Mouse (Mus musculus): ENCODE measurements around the gene Rasl11a.
"Not testable (repeated sequence)": the region's sequence is repeated elsewhere in the genome, so short reads cannot be mapped to it uniquely, and the experiment has no call there.

Gene Rasl11a

DNA sequence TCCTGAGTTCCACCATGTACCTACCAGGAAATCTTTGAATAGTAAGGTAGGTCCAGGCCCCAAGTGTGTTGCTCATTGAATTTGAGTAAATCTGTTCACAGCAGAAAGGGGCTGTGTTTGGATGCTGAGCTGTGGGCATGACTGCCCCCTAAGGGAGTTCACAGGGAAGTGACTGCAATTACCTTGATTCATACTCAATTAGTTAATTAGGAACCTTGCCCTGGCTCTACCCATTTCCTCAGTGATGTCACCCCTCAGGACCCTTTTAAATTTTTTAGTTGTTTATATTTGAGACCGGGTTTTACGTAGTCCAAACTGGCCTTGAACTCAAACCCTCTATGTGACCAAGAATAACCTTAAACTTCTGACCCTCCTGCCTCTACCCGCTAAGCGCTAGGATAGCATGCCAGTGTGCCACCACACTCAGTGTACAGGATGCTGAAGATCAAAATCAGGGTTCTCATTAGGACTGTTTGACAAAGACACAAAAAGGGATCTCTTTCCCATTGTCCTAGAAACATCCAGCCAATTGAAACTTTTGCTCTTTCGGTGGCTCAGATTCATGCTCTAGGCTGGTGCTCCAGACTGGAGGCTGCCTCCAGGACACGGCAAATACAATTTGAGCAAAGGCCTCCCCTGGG, 450 bp upstream of the Rasl11a start:
- peak; percentile 41 to 42 for DNase-seq

DNA sequence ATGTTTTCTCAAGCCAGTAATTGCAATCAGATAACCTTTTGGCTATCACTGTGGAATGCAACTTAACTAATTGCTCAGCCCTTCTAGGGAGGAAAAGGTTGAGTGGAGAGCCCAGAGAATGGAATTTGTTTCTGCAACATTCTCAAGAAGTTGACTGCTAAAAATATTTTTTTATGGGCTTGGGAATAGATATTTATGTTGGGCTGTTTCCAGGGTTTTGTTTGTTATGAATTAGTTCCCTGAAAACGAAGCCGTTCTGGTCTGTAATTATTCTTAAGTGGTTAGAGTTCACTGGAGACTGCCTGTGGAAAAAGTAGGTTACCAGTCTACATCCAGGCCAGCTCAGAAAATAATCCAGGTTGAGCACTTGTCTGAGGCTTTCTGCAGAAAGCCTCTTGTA, 1.6 kb downstream of the Rasl11a start:
- DNase-seq = no peak

DNA sequence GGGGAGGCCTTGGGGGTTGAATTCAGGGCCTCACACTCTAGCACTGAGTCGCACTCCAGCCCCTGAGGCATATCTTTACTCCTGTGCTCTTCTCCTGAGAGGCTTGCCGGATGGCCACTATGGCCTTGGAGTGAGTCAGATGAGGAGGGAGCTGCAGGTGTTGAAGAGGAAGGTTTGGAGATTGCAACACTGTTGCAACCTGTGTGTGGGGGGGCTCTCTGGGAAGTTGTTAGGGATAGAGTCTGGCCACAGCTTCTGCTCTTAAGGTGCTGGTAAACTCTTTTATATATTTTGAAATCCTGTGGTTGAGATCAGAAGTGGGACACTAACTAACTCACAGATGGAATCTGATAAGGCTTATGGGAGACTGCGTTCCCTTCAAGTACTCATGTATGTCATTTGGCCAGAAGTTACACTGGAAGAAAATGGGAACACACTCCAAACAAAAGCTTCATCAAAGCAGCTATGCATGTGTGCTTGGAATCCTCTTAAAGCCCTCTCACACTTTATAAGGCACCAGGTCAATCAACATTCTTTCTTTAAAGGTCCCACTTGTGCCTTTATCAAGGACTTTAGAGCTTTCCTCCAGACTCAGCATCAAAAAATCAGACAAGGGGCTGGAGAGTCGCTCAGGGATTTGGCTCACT, 4.2 kb downstream of the Rasl11a start:
- DNase-seq = no peak

DNA sequence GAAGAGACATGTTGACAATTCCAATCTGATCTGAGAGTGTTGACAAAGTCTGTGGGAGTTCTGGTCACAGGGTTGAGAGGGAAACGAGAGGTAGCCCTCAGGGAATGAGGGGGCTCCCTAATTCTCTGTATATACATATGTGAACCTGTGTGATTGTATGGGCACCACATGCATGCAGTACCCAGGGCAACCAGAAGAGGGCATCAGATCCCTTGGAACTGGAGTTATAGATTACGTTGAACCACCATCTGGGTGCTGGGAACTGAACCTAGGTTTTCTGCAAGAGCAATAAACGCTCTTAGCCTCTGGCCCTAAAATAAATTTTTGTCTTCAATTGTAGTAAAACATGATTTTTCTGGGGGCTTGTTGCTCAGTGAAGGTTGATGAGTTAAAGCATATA, 11.2 kb downstream of the Rasl11a start:
- DNase-seq = peak in 1 of 2 experiments; percentile 20

DNA sequence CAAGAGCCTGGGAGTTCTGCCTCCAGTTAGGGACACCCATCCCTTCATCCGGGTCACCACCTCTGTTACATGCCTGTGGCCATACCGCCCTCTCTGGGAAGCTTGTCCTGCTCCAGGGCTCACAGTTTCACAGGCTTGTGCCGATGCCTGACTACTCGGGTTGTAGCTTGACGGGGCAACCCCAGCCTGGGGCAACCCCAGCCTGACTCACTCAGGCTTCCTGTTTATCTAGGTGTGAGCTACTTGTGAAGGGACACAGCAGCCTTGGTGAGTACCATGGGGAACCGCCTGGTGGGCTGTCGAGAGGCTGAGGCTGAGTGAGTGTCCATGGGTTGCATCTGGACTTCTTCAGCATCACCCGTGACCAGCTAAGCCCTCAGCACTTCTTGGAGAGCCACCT, 12.7 kb downstream of the Rasl11a start:
- DNase-seq = peak in 1 of 2 experiments; percentile 15

DNA sequence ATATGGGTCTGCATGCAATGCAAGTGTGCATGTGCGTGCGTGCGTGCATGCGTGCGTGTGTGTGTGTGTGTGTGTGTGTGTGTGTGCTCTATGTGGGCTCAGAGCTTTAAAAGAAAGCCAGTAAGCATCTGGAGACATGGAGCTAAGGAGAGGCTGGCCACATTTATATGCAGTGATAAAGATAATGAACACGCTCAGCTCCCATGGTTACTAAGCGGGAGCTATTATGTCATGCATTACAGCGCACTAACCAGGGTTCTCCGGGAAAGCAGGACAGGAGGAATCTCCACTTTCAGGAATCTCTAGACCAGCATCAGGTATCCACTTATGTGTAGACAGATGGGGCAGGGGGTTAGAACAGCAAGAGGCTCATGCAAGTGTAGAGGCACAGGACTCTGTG, 13.9 kb downstream of the Rasl11a start:
- DNase-seq = no peak

DNA sequence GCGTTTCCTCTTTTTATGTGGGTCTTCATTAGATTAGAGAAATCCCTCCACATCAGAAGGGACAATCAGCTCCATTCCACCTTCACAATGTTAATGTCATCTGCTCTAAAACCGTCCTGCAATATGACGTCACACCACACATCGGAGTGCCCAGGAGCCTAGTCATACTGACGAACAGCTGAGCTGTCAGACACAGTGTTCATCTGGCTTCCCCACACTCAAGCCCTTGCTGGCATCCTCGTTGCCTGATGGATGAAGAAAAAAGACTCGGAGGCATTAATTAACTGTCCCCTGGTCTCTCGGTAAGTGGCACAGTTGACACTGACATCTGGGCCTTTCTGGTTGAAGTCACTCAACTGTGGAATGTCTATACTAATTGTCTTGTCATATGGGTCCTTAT, 14.4 kb downstream of the Rasl11a start:
- DNase-seq = no peak

DNA sequence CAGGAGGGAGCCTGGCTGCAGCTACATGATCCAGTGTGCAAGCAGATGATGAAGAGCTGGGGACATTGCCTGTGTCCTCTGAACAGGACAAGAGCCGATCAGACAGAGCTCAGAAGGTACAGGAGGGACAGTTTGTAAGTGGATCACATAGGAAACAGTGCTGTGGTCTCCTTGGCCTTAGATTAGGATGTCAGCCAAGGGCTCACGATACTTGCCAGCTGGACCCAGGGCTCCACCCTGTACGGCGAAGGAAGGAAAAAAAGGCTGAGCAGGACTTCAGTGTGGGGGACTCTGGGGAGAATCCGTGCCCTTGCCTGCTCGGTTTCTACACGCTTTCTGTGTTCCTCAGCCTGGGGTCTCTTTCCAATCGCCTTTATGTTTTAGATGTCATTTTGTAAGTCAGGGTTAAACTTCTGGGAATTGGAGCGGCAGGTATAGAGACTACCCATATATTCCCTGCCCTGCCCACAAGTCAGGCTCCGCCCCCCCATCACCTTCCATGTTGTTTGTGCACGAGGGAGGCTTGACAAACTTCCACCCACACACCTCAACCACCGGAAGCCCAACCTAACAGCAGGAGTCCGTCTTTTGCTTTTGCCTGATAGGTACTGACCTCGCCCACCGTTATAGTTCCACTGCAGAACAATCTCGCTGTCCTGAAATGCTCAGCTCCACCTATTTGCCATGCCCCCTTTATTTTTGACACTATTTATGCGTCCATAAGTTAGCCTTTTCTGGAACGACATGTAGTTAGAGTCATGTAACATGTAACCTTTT, 15.5 kb downstream of the Rasl11a start:
- DNase-seq = no peak

DNA sequence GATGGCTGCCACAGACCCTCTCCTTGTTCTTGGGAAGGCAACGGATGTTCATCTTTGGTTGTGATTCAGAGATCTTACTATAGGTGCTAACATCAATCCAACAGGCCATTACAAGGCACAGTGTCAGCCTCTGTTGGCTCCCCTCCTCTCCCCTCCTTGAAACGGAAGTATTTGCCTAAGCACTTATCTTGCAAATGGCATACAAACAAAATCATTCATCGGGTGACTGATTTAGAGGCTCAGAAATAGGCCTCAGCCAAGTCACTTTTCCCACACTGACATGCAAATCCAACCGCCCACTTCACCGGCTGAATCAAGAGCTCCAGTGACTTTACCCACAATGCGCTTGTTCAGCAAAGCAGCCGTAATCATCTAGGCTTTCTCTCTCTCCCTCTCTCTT, 16.7 kb downstream of the Rasl11a start:
- peak; percentile 24 to 27 for DNase-seq

DNA sequence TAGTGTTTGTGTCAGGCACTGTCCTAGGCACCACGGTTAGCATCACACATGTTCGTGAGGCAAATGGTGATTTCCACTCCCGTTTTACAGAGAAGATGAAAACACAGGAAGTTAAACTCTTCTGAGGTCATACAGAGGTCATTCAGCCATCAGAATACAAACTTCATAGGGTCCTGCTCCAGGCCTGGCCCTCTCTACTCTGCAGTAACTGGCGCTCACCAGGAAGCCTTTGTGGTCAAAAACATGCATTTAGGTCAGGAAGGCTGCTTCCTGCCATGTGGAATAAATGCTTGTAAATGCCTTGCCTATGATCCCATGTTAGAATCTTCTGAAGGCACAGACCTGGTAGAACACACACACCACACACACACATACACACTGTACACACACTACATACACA, 20.6 kb downstream of the Rasl11a start:
- DNase-seq = no peak

DNA sequence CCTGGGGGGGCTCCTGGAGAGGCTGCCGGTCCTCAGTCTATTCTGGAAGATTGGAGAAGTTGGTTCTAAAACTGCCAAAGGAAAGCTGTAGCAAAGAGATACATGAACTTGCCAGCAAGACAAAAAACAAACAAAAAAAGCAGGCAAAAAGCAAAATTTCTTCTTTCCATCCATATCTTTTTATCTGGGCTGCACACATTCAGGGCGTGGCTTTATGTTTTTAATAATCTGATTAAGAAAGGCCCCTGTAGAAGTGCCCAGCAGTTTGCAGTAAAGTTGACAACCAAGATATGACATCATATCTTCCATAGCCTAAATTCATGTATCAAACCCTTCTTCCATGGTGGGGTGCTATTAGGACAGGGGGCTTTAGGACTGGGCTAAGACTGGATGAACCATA, 21.4 kb downstream of the Rasl11a start:
- DNase-seq = no peak

DNA sequence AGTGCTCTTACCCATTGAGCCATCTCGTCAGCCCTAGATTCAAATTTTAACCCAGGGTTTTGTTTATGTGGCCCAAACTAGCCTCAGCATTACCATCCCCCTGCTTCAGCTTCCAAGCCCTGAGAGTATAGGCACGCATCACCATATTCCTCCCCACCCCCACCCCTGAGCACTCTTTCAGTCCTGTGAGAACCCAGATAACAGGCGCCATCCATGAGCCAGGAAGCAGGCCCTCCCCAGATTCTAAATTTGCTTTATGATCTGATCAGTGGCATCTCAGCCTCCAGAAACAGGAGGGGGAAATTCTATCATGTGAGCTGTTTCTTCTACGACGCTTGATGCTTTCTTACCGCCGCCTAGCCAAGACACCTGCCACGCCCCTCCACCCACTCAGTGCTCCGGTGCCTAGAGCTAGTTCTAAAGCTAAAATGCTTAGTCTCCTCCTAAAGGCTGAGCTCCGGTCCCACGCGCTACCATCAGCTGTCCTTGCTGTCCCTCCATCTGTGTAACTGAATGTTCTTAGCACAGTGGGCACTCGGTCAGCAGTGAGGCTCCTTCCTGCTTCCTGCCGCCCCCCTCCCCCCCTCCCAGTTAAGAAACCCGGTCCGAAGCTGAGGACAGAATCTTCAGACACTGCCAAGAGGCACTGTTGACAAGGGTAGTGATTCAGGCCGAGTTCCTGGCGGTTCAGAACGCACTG, 22.5 kb downstream of the Rasl11a start:
- DNase-seq = peak; percentile 76

DNA sequence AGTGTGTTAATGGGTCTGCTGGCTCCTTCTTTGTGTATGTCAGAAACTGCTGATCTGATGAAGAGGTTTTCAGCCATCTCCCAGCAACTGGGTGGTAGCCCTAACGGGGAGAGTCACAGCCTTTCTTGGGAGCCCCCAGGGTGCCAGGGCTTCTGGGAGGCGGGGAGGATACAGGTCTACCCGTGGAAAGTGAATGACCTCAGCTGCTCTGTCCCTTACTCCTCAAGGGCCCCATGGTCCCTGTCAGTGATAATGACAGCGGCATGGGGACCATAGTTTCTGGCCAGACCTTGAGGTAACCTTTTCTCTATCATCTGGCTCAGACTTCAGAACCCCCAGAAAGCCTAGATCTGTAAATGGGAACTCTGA, 23.1 kb downstream of the Rasl11a start:
- no peak for DNase-seq

DNA sequence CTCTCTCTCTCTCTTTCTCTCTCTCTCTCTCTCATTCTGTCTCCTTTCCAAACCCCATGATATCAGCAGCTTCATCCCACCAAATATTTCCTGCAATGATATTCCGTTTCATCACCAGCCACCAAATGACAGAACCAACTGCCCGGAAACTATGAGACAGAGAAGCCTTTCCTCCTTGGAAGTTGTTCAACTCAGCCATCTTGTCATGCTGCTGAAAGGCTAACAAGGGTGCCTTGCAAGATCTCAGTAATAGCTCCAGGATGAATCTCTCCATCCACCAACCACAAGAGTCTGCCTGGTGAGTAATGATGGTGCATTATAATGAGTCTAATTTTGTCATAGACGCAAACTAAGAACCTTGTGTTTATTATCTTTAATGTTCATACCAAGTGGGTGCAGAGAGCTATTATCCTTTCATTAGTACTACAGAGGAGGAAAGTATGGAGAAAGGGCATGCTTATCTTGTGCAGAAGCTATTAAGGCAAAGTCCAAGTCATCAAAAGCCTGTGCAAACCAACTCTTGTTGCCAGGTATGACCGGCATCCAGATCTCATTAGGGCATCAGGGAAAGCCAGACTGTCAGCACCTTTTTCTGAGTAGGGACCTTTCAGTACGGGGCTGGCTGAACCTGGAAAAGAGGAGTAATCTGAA, 28.2 kb downstream of the Rasl11a start:
- DNase-seq = no peak

DNA sequence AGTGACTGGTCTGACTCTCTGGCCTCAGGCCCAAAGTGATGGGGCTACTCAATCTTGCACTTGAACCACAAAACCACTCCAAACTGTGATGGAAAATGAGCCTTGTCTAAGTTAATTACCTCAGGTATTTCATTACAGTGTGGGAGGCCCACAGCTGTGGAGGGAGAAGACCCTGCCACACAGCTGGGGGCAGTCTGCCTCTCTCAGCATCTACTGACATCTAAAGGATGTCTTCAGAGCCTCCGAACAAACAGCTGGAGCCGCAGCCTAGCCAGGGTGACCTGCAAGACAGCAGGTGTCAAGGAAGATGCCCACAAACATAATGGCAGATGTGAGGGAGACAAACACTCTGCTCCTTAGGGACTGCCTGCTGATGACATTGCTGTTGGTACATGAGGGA, 31.2 kb downstream of the Rasl11a start:
- DNase-seq = no peak

DNA sequence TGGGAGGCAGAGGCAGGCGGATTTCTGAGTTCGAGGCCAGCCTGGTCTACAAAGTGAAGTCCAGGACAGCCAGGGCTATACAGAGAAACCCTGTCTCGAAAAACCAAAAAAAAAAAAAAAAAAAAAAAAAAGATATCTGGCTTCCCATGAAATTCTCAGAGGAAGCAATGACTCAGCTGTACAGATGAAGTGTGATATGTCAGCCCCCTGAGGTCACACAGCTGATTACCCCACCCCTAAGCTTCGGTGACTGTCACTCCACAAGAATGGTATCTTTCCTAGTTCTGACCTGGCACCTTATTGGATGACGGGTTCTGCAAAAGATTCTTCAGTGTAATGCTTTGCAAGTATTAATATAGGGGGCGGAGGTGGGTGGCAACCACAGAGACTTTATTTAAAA, 33.0 kb downstream of the Rasl11a start:
- not testable (repeated sequence) for DNase-seq

DNA sequence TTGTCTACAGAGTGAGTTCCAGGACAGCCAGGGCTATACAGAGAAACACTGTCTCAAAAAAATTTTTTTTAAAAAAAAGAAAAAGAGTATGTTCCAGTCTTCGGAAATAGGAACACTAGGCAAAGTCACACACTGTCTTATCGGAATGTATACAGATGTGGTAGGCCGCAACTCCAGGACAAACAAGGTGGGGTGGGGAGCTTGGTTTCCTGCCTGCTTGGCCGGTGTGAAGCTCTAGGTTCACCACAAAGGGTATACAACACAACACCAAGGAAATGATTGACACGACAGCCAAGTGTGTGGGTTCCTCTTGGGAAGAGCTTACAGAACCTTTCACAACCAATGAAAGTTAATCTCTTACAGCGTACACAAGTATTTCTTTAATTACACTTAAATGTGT, 37.4 kb downstream of the Rasl11a start:
- no peak for DNase-seq

DNA sequence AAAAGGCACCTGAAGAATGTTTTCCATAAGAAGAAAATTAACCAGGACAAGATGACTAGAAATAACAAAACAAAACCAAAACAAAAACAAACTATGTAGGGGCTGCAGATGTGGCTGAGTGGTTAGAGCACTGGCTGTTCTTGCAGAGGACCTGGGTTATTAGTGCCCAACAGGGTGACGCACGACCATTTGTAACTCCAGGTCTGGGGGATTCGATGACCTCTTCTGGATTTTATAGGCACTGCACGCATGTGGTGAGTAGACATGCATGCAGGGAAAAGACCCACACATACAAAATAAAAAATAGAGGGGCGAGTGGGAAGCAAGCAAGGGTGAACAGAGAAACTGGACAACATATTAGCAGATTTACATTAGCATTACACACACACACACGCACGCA, 38.2 kb downstream of the Rasl11a start:
- no peak for DNase-seq

DNA sequence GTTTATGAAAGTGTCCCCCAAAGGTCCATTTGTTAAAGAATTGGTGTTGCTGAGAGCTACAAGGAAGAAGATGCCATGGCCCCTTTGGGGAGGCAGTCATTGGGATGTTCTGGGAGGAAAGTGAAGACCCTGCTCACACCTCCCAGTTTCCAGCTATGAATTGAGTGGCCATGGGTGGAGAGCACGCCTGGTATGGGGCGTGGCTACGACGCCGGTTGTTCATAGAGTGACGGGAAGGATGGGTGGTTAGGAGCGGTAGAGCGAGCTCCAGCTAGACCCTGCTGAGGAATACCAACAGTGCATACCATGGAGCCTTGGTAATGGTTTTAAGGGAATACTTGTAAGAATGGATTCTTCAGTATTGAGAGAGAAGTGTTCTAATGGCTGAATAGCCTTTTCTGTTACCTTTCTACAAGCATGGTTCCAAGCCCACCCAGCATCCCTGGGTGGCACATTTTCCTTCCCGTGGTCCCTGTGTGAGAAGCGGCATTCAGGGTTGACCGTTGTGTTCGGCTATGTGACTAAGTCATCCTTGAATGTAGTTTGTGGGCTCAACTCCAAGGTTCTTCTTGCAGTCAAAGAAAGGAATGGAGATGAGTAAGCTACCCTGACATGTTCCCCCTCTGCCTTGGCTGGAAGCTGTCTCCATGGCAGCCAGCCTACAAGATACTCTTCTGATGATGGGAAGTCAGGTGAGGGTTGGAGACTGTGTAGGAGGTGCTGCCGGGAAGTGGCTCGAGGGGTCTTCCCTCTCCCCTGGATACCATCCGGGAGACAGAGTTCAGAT, 38.8 kb downstream of the Rasl11a start:
- no peak for DNase-seq

DNA sequence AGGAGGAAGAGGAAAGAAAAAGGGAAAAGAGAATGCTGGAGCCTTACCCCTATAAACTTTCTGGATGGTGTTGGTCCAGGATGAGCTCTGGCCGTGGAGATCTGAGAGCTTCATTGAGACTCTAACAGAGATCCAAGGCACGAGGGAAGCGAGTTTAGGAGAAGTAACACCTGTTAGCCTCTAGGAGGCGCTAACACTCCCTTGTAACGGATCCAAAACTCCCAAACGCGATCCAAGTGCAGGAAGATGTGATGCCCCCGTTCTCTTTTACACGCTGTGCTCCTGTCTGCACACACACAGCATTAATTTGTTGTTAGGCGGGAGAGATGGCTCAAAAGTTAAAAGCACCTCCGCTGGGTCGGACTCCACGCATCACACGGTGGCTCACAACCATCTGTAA, 46.3 kb downstream of the Rasl11a start:
- peak; percentile 19 to 21 for DNase-seq

DNA sequence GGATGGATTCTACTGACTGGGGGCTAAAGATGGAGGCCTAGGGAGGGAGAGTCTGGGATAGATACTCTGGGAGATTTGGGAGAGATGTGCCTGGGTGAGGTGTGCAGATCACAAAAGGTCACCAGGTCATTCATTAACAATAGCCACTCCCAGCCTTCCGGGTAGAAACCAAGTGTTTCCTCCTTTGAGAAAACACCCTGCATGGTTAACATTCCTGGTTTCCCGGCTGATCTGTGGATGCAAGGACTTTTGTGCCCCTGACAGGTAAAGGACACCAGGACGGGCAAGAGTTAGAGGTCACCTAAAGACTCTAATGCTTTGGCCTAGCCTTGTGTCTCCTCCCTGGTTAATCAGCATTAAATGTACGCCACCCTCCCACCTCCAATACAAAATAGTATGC, 48.0 kb downstream of the Rasl11a start:
- DNase-seq = no peak

DNA sequence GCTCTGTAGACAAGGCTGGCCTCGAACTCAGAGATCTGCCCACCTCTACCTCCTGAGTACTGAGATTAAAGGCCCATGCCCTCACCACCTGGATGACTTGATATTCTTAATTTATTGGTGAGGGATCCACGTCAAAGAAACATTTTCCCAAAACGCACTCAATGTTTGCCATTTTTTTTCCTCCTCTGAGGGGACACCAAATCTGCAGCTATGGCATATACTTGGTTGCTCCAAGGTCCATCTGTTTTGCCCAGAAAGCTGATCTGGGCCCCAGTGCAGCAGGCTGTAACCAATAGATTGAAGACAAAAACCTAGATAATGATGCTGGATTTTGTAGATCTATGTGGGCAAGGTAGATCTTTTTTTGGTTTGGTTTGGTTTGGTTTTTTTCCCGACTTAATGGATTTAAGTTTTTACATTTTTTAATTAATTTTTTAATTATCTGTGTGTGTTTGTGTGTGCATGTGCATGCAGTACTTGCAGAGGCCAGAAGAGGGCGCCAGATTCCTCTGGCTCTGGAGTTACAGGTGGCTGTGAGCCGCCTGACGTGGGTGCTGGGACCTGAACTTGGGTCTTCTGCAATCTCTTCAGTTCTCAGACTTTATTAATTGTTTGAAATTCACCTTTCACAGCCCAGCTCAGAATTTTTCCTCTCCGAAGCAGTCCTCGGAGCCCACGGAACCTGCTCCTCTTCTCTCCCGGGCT, 48.8 kb downstream of the Rasl11a start:
- peak; percentile 44 to 45 for DNase-seq
